Mouse (Mus musculus) CH12.LX (cell line): ENCODE measurements at regions not wholly inside any gene's neighbourhood (a gene's known extent, or its start where the extent isn't known, plus 50 kb on each side); places are given as distances from the start of the nearest gene placed in this dataset.

Experiments
- CHD1 ChIP-seq: IDR thresholded peaks from 2 replicates; pipeline ENCODE4 v1.6.1; 2012; ENCODE audit warnings: low read depth, low read length, improper control_type of control experiment, inconsistent platforms
- CTCF ChIP-seq, 2 experiments: IDR thresholded peaks in 1 of 2; conservative IDR thresholded peaks in 1 of 2; 2 replicates each; pipeline ENCODE4 v1.5.1; 2011 to 2012; ENCODE audit warnings: low read depth in 2 of 2, low read length in 2 of 2, improper control_type of control experiment in 1 of 2, inconsistent platforms in 1 of 2, mild to moderate bottlenecking in 1 of 2, moderate library complexity in 1 of 2
- EP300 ChIP-seq: IDR thresholded peaks from 2 replicates; pipeline ENCODE4 v1.6.1; 2011; ENCODE audit warnings: low read length, improper control_type of control experiment
- MAX ChIP-seq: IDR thresholded peaks from 2 replicates; pipeline ENCODE4 v1.6.1; 2011; ENCODE audit warnings: low read length, improper control_type of control experiment
- MYC ChIP-seq: IDR thresholded peaks from 2 replicates; pipeline ENCODE4 v1.6.1; 2011; ENCODE audit warnings: low read depth, mild to moderate bottlenecking, improper control_type of control experiment, low read length
- POLR2A ChIP-seq: IDR thresholded peaks from 2 replicates; pipeline ENCODE4 v1.6.1; 2011; ENCODE audit warnings: low read depth, mild to moderate bottlenecking, improper control_type of control experiment, low read length
- POLR2AphosphoS2 ChIP-seq: IDR thresholded peaks from 2 replicates; pipeline ENCODE4 v1.6.1; 2011; ENCODE audit warnings: low read depth, low read length, improper control_type of control experiment
- ZC3H11A ChIP-seq: IDR thresholded peaks from 2 replicates; pipeline ENCODE4 v1.6.1; 2012; ENCODE audit warnings: low read depth, mild to moderate bottlenecking, inconsistent platforms, low read length, improper control_type of control experiment

DNA sequence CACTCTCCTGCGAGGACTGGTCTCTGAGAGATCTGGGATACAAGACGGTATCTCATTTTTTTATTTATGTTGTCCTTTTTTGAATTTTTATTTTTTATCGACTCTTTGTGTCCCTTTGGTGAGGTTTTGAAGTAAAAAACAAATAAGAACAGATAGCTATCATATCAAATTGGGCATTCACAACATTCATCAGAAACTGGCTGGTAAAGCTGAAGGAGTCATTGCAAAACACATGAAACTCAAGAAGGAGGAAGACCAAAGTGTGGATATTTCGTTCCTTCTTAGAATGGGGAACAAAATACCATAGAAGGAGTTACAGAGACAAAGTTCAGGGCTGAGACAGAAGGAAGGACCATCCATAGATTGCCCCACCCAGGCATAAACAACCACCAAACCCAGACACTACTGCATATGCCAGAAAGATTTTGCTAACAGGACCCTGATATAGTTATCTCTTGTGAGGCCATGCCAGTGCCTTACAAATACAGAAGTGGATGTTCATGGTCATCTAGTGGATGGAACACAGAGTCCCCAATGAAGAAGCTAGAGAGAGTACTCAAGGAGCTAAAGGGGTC lies 60.9 kb upstream of the Cfap36 start:
- no peak for TF ChIP-seq POLR2A
- TF ChIP-seq CTCF (conservative IDR thresholded peaks at IDR 0.05 in 1 of 2, IDR thresholded peaks at IDR 0.05 in 1 of 2; ENCODE audit: low read depth in 2 of 2, low read length in 2 of 2): no peak
- TF ChIP-seq ZC3H11A: no peak
- no peak for TF ChIP-seq POLR2AphosphoS2
- no peak for TF ChIP-seq MAX
- TF ChIP-seq EP300: no peak
- TF ChIP-seq CHD1: no peak
- TF ChIP-seq MYC: no peak
